Mouse (Mus musculus) G1E-ER4 (cell line): ENCODE measurements around the gene Lrfn3. TPM values are rescaled to one million over a fixed set of nuclear protein-coding genes. Genes with fewer than 3 reads are reported as not detected.

Source experiments
- GATA1 ChIP-seq: IDR thresholded peaks from one replicate; pipeline ENCODE4 v1.8.0; 2012; ENCODE audit warnings: low read length, inconsistent platforms
- polyA plus RNA-seq: library from polyadenylated mRNA; stranded (reverse); fragments of >175 nt; gene quantifications from 2 replicates; pipeline ENCODE4 v1.2.3, GENCODE M21; 2012

The Lrfn3 gene
- polyA plus RNA-seq, 1 experiment: not detected

DNA sequence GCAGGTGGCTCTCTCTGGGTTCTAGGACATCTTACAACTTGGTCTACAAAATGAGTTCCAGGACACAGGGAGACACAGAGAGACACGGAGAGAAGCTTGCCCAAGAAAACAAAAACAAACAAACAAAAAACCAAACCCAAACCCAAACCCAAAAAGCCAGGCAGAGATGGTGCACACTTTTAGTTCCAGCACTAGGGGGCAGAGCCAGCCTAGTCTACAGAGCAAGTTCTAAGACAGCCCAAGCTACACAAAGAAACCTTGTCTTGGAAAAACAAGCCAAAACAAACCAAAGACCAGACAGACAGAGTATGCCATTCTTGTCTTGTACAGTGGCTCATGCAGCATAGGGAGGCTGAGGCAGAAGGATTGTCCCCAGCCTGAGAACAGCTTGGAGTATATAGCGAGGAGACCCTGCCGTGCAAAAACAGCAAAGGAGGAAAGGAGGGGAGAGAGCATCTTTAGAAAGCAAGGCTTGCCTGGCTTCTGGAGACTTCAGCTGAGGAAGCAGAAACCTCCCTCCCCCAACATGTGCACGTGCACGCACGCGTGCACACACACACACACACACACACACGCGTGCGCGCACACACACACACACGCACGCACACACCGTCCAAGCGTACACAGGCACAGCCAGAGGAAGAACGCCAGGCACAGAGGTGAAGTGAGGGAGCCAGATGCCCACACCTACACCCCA, 56.3 kb downstream of the Lrfn3 start:
- TF ChIP-seq GATA1: no peak

Other genes starting within 250 kb of the Lrfn3 start
- gene Zfp382, start 240.8 kb downstream of the Lrfn3 start, polyA plus RNA-seq: 4.1 and 5.5 TPM in 2 replicates
- gene Zfp146, start 193.0 kb downstream of the Lrfn3 start, polyA plus RNA-seq: 8.2 and 19.8 TPM in 2 replicates
- gene Cox7a1, start 178.6 kb downstream of the Lrfn3 start, polyA plus RNA-seq: 8.3 and 9.2 TPM in 2 replicates
- 142 and 154 TPM in 2 replicates for gene Capns1, start 164.0 kb downstream of the Lrfn3 start, polyA plus RNA-seq
- 126 and 136 TPM in 2 replicates for gene Polr2i, start 130.8 kb downstream of the Lrfn3 start, polyA plus RNA-seq
- gene Tbcb, start 130.5 kb downstream of the Lrfn3 start, polyA plus RNA-seq: 68.1 and 70.9 TPM in 2 replicates
- gene Ovol3, start 127.0 kb downstream of the Lrfn3 start, polyA plus RNA-seq: 0.15 TPM in 1 of 2 replicates, not detected in the other
- 0.12 and 0.26 TPM in 2 replicates for gene Thap8, start 82.7 kb downstream of the Lrfn3 start, polyA plus RNA-seq
- 40.6 and 75.2 TPM in 2 replicates for gene Wdr62, start 82.4 kb downstream of the Lrfn3 start, polyA plus RNA-seq
- 0.24 TPM in 1 of 2 replicates, not detected in the other for gene Clip3, start 71.0 kb downstream of the Lrfn3 start, polyA plus RNA-seq
- 59.9 and 74.5 TPM in 2 replicates for gene Alkbh6, start 54.1 kb downstream of the Lrfn3 start, polyA plus RNA-seq
- 7.1 and 8.8 TPM in 2 replicates for gene Syne4, start 48.0 kb downstream of the Lrfn3 start, polyA plus RNA-seq
- gene E130208F15Rik, start 41.0 kb downstream of the Lrfn3 start, polyA plus RNA-seq: 0.39 and 0.44 TPM in 2 replicates
- gene Sdhaf1, start 38.9 kb downstream of the Lrfn3 start, polyA plus RNA-seq: 23.4 and 30.5 TPM in 2 replicates
- gene Tyrobp, start 51.0 kb upstream of the Lrfn3 start, polyA plus RNA-seq: 0.25 TPM in 1 of 2 replicates, not detected in the other
- gene Hcst, start 57.1 kb upstream of the Lrfn3 start, polyA plus RNA-seq: not detected in 2 replicates
- gene Nfkbid, start 59.0 kb upstream of the Lrfn3 start, polyA plus RNA-seq: 0.12 and 0.16 TPM in 2 replicates
- gene Aplp1, start 82.8 kb upstream of the Lrfn3 start, polyA plus RNA-seq: not detected in 2 replicates
- gene Kirrel2, start 94.9 kb upstream of the Lrfn3 start, polyA plus RNA-seq: not detected in 2 replicates
- gene Nphs1, start 95.5 kb upstream of the Lrfn3 start, polyA plus RNA-seq: not detected in 2 replicates
- gene Prodh2, start 130.8 kb upstream of the Lrfn3 start, polyA plus RNA-seq: not detected in 2 replicates
- gene Arhgap33, start 172.3 kb upstream of the Lrfn3 start, polyA plus RNA-seq: 70.2 and 78.5 TPM in 2 replicates
- gene Hspb6, start 189.4 kb upstream of the Lrfn3 start, polyA plus RNA-seq: 17.1 and 19.6 TPM in 2 replicates
- gene Proser3, start 189.5 kb upstream of the Lrfn3 start, polyA plus RNA-seq: 32.5 and 41.8 TPM in 2 replicates
- gene Lin37, start 197.1 kb upstream of the Lrfn3 start, polyA plus RNA-seq: 145 and 158 TPM in 2 replicates
- 85.2 and 111 TPM in 2 replicates for gene U2af1l4, start 200.5 kb upstream of the Lrfn3 start, polyA plus RNA-seq
- gene Gm49396, start 200.6 kb upstream of the Lrfn3 start, polyA plus RNA-seq: 2.4 and 5.3 TPM in 2 replicates
- 49.9 and 57.2 TPM in 2 replicates for gene Psenen, start 200.9 kb upstream of the Lrfn3 start, polyA plus RNA-seq
- gene Igflr1, start 202.7 kb upstream of the Lrfn3 start, polyA plus RNA-seq: 3.7 and 8.3 TPM in 2 replicates
- 137 and 147 TPM in 2 replicates for gene Kmt2b, start 226.0 kb upstream of the Lrfn3 start, polyA plus RNA-seq
- gene Zbtb32, start 236.1 kb upstream of the Lrfn3 start, polyA plus RNA-seq: 0.31 and 0.49 TPM in 2 replicates